Mouse (Mus musculus) spleen, adult 2 months (tissue): ENCODE measurements around the gene Mul1. TPM values are rescaled to one million over a fixed set of nuclear protein-coding genes. Genes with fewer than 3 reads are reported as not detected.
A peak's percentile ranks its signal among the peaks of the same experiment; 100 is the strongest.

Experiments used
- DNase-seq, 2 experiments: peaks; one replicate each; pipeline versions ENCODE4 v3.0.0 to v3.0.0-alpha.2; 2012 to 2021; ENCODE audit warnings: low spot score in 2 of 2, low read depth in 1 of 2
- H3K27ac ChIP-seq: fragments of 200-500 bp; 2 replicates; pipeline ENCODE4 v1.5.1; 2012; ENCODE audit warnings: low read length, inconsistent platforms; ENCODE audit not compliant: insufficient read depth
- H3K27me3 ChIP-seq: fragments of 200-500 bp; 2 replicates; pipeline ENCODE4 v1.6.1; 2012; ENCODE audit warnings: mild to moderate bottlenecking, moderate library complexity, low read length, inconsistent platforms; ENCODE audit not compliant: control insufficient read depth, insufficient read depth
- H3K36me3 ChIP-seq: fragments of 200-500 bp; 2 replicates; pipeline ENCODE4 v1.6.1; 2012; ENCODE audit warnings: mild to moderate bottlenecking, low read length, inconsistent platforms; ENCODE audit not compliant: control insufficient read depth, insufficient read depth
- H3K4me1 ChIP-seq: fragments of 200-500 bp; 2 replicates; pipeline ENCODE4 v1.6.1; 2011; ENCODE audit warnings: inconsistent platforms; ENCODE audit not compliant: control insufficient read depth, insufficient read depth, insufficient read length
- H3K4me3 ChIP-seq: fragments of 200-500 bp; 2 replicates; pipeline ENCODE4 v1.5.1; 2011; ENCODE audit warnings: mild to moderate bottlenecking, inconsistent platforms; ENCODE audit not compliant: insufficient read depth, insufficient read length; ENCODE audit errors: extremely low read depth
- CTCF ChIP-seq: fragments of 200-500 bp; IDR thresholded peaks from 2 replicates; pipeline ENCODE4 v1.5.1; 2011; ENCODE audit warnings: mild to moderate bottlenecking, inconsistent platforms; ENCODE audit not compliant: insufficient read depth, insufficient read length, insufficient replicate concordance; ENCODE audit errors: extremely low read depth
- POLR2A ChIP-seq: fragments of 200-500 bp; IDR thresholded peaks from 2 replicates; pipeline ENCODE4 v1.6.1; 2011; ENCODE audit warnings: low read depth, low read length, inconsistent platforms
- WGBS: fragments of 180-500 bp; shearing (Covaris S2); methylation state at CpG from one replicate; pipeline ENCODE4 v1.1.7; 2018; 5-methylcytosine and 5-hydroxymethylcytosine counted together
- polyA plus RNA-seq: library from polyadenylated mRNA; depleted of rRNA; stranded (reverse); fragments of >200 nt; gene quantifications from 2 replicates; pipeline ENCODE4 v1.2.3, GENCODE M21; 2012

Mul1 gene
- polyA plus RNA-seq, 1 experiment, result 7.8 TPM

GRCm38 (mm10) chr4:138452306-138453096 is 18.0 kb downstream of the Mul1 start:
- DNase-seq, result no peak
- Histone ChIP-seq H3K4me1 (peaks cover 16% of the 10 kb centered on the region), H3K27me3 (peaks cover 27% of the 10 kb centered on the region), H3K36me3 (no peaks in the 10 kb centered on the region), H3K4me3 (no peak overlapping the region), H3K27ac (no peak overlapping the region)
- WGBS, result 47% methylated on average over 15 of the region's 15 CpGs
- TF ChIP-seq POLR2A, result no peak

GRCm38 (mm10) chr4:138453097-138453752 is 18.8 kb downstream of the Mul1 start:
- WGBS, result 22% methylated on average over 19 of the region's 19 CpGs
- Histone ChIP-seq H3K36me3 (no peaks in the 10 kb centered on the region), H3K27ac (no peak overlapping the region), H3K4me1 (peaks cover 16% of the 10 kb centered on the region), H3K27me3 (peaks cover 28% of the 10 kb centered on the region), H3K4me3 (no peak overlapping the region; the same call in 1 of the 2 replicates)
- no peak for DNase-seq
- TF ChIP-seq POLR2A (no peak), CTCF (no peak)

GRCm38 (mm10) chr4:138453753-138454570 is 19.5 kb downstream of the Mul1 start, which contains the start of gene Camk2n1:
TSS of gene Camk2n1 (plus strand) at chr4:138454314.
- peak in 1 of 2 experiments; percentile 16 for DNase-seq
- 1% methylated on average over 53 of the region's 64 CpGs for WGBS
- Histone ChIP-seq H3K4me3 (peak within 1 kb of the TSS; percentile 57), H3K36me3 (no peaks in the 10 kb centered on the region), H3K4me1 (peaks cover 16% of the 10 kb centered on the region), H3K27ac (peak within 1 kb of the TSS; percentile 29; the same call in 1 of the 2 replicates), H3K27me3 (peaks cover 29% of the 10 kb centered on the region)
- TF ChIP-seq POLR2A (no peak), CTCF (no peak)

GRCm38 (mm10) chr4:138454571-138455140 is 20.2 kb downstream of the Mul1 start:
- TF ChIP-seq CTCF (no peak), POLR2A (no peak)
- H3K27me3 ChIP-seq, result peaks cover 30% of the 10 kb centered on the region
- peak overlapping the region; percentile 57; the same call in 1 of the 2 replicates for H3K4me3 ChIP-seq
- DNase-seq, result no peak
- no peaks in the 10 kb centered on the region for H3K36me3 ChIP-seq
- peak overlapping the region; percentile 29; the same call in 1 of the 2 replicates for H3K27ac ChIP-seq
- peaks cover 16% of the 10 kb centered on the region for H3K4me1 ChIP-seq
- 2% methylated on average over 75 of the region's 78 CpGs for WGBS

GRCm38 (mm10) chr4:138455141-138455955 is 20.9 kb downstream of the Mul1 start:
- TF ChIP-seq CTCF, result no peak
- TF ChIP-seq POLR2A, result no peak
- peak overlapping the region; percentile 57 for H3K4me3 ChIP-seq
- 3% methylated on average over 58 of the region's 58 CpGs for WGBS
- peaks cover 30% of the 10 kb centered on the region for H3K27me3 ChIP-seq
- H3K27ac ChIP-seq, result peak overlapping the region; percentile 33; the same call in 1 of the 2 replicates
- H3K36me3 ChIP-seq, result no peaks in the 10 kb centered on the region
- H3K4me1 ChIP-seq, result peaks cover 16% of the 10 kb centered on the region
- no peak for DNase-seq
